Mouse (Mus musculus) embryonic facial prominence, embryonic 13.5 days (tissue): ENCODE measurements at regions not wholly inside any gene's neighbourhood (a gene's known extent, or its start where the extent isn't known, plus 50 kb on each side); places are given as distances from the start of the nearest gene placed in this dataset.

Source experiments
- ATAC-seq: fragments of 200-750 bp; cut with Nextera tagmentation; 2 replicates; pipeline ENCODE4 v1.8.0; 2017; ENCODE audit warnings: low read depth; ENCODE audit not compliant: insufficient number of reproducible peaks, insufficient read depth, low FRiP score, low TSS enrichment
- H3K27ac ChIP-seq: fragments of 300-500 bp; sonication (generic); 2 replicates; pipeline ENCODE4 v1.5.1; 2015; ENCODE audit warnings: moderate library complexity, mild to moderate bottlenecking, inconsistent platforms
- H3K27me3 ChIP-seq: fragments of 300-500 bp; sonication (generic); 2 replicates; pipeline ENCODE4 v1.6.1; 2015; ENCODE audit warnings: mild to moderate bottlenecking, inconsistent platforms
- H3K36me3 ChIP-seq: fragments of 300-500 bp; sonication (generic); 2 replicates; pipeline ENCODE4 v1.6.1; 2015; ENCODE audit warnings: mild to moderate bottlenecking, inconsistent platforms
- H3K4me1 ChIP-seq: fragments of 300-500 bp; sonication (generic); 2 replicates; pipeline ENCODE4 v1.6.1; 2015; ENCODE audit warnings: inconsistent platforms
- H3K4me2 ChIP-seq: fragments of 300-500 bp; sonication (generic); 2 replicates; pipeline ENCODE4 v1.6.1; 2015; ENCODE audit warnings: moderate library complexity, mild to moderate bottlenecking, inconsistent platforms
- H3K4me3 ChIP-seq: fragments of 300-500 bp; sonication (generic); 2 replicates; pipeline ENCODE4 v1.5.1; 2015; ENCODE audit warnings: mild to moderate bottlenecking, inconsistent platforms
- H3K9ac ChIP-seq: fragments of 300-500 bp; sonication (generic); 2 replicates; pipeline ENCODE4 v1.6.1; 2015; ENCODE audit warnings: mild to moderate bottlenecking, inconsistent platforms
- H3K9me3 ChIP-seq: fragments of 300-500 bp; sonication (generic); 2 replicates; pipeline ENCODE4 v1.6.1; 2016; ENCODE audit warnings: inconsistent platforms
- WGBS: fragments of 180-500 bp; shearing (Covaris S2); methylation state at CpG from one replicate; pipeline ENCODE4 v1.1.7; 2015; ENCODE audit warnings: mixed read lengths; 5-methylcytosine and 5-hydroxymethylcytosine counted together

GRCm38 (mm10) chr1:169033517-169033916 is 497.7 kb downstream of the Nuf2 start:
- H3K9me3 ChIP-seq = no peaks in the 10 kb centered on the region
- H3K27me3 ChIP-seq = no peaks in the 10 kb centered on the region
- H3K4me2 ChIP-seq = no peak overlapping the region
- H3K4me3 ChIP-seq = no peak overlapping the region
- 77% methylated on average over 1 of the region's 1 CpGs for WGBS
- ATAC-seq = no peak
- no peak overlapping the region for H3K27ac ChIP-seq
- no peak overlapping the region for H3K9ac ChIP-seq
- H3K4me1 ChIP-seq = no peaks in the 10 kb centered on the region
- H3K36me3 ChIP-seq = no peaks in the 10 kb centered on the region

GRCm38 (mm10) chr1:169031849-169032542 is 499.3 kb downstream of the Nuf2 start:
- Histone ChIP-seq H3K9ac (no peak overlapping the region), H3K4me1 (peaks cover 3% of the 10 kb centered on the region; the same call in 1 of the 2 replicates), H3K36me3 (no peaks in the 10 kb centered on the region), H3K9me3 (no peaks in the 10 kb centered on the region), H3K4me3 (no peak overlapping the region), H3K4me2 (no peak overlapping the region), H3K27me3 (no peaks in the 10 kb centered on the region), H3K27ac (no peak overlapping the region)
- WGBS = 36% methylated on average over 8 of the region's 8 CpGs
- ATAC-seq = no peak

GRCm38 (mm10) chr1:169027706-169028105 is 503.6 kb downstream of the Nuf2 start:
- no peaks in the 10 kb centered on the region for H3K36me3 ChIP-seq
- H3K9ac ChIP-seq = no peak overlapping the region
- H3K4me2 ChIP-seq = no peak overlapping the region
- no peak overlapping the region for H3K27ac ChIP-seq
- no peak for ATAC-seq
- H3K4me3 ChIP-seq = no peak overlapping the region
- no peaks in the 10 kb centered on the region for H3K27me3 ChIP-seq
- peaks cover 3% of the 10 kb centered on the region; the same call in 1 of the 2 replicates for H3K4me1 ChIP-seq
- no peaks in the 10 kb centered on the region for H3K9me3 ChIP-seq
- WGBS = 32% methylated on average over 6 of the region's 6 CpGs

GRCm38 (mm10) chr1:169027241-169027640 is 504.0 kb downstream of the Nuf2 start:
- Histone ChIP-seq H3K36me3 (no peaks in the 10 kb centered on the region), H3K9me3 (no peaks in the 10 kb centered on the region), H3K4me1 (peaks cover 3% of the 10 kb centered on the region; the same call in 1 of the 2 replicates), H3K27me3 (no peaks in the 10 kb centered on the region), H3K4me3 (no peak overlapping the region), H3K9ac (no peak overlapping the region), H3K4me2 (no peak overlapping the region), H3K27ac (no peak overlapping the region)
- ATAC-seq = no peak
- 94% methylated on average over 3 of the region's 3 CpGs for WGBS

GRCm38 (mm10) chr1:169024531-169024930 is 506.7 kb downstream of the Nuf2 start:
- WGBS = 80% methylated on average over 4 of the region's 4 CpGs
- H3K27me3 ChIP-seq = no peaks in the 10 kb centered on the region
- ATAC-seq = no peak

GRCm38 (mm10) chr1:168991506-168992244 is 539.6 kb downstream of the Nuf2 start:
- no peaks in the 10 kb centered on the region for H3K9me3 ChIP-seq
- no peak overlapping the region for H3K27ac ChIP-seq
- no peaks in the 10 kb centered on the region for H3K27me3 ChIP-seq
- H3K4me1 ChIP-seq = no peaks in the 10 kb centered on the region
- no peaks in the 10 kb centered on the region for H3K36me3 ChIP-seq
- 81% methylated on average over 14 of the region's 14 CpGs for WGBS
- H3K4me3 ChIP-seq = no peak overlapping the region
- no peak overlapping the region for H3K4me2 ChIP-seq
- H3K9ac ChIP-seq = no peak overlapping the region
- ATAC-seq = no peak

More at GRCm38 (mm10) chr1:169024531-169024930, 506.7 kb downstream of the Nuf2 start:
- Histone ChIP-seq H3K4me2 (no peak overlapping the region), H3K36me3 (no peaks in the 10 kb centered on the region), H3K9me3 (no peaks in the 10 kb centered on the region), H3K4me3 (no peak overlapping the region), H3K9ac (no peak overlapping the region), H3K27ac (no peak overlapping the region), H3K4me1 (peaks cover 3% of the 10 kb centered on the region; the same call in 1 of the 2 replicates)

GRCm38 (mm10) chr1:168975037-168975698 is 543.1 kb upstream of the Pbx1 start:
- Histone ChIP-seq H3K27ac (no peak overlapping the region), H3K4me2 (no peak overlapping the region), H3K27me3 (no peaks in the 10 kb centered on the region), H3K9ac (no peak overlapping the region), H3K36me3 (no peaks in the 10 kb centered on the region), H3K9me3 (no peaks in the 10 kb centered on the region), H3K4me1 (peaks cover 7% of the 10 kb centered on the region; the same call in 1 of the 2 replicates), H3K4me3 (no peak overlapping the region)
- no peak for ATAC-seq
- 45% methylated on average over 8 of the region's 8 CpGs for WGBS

- Histone ChIP-seq H3K9me3 (no peaks in the 10 kb centered on the region), H3K4me1 (peaks cover 5% of the 10 kb centered on the region), H3K4me2 (no peak overlapping the region), H3K9ac (no peak overlapping the region), H3K36me3 (no peaks in the 10 kb centered on the region), H3K4me3 (no peak overlapping the region), H3K27ac (no peak overlapping the region), H3K27me3 (no peaks in the 10 kb centered on the region)
- ATAC-seq = no peak
- WGBS = 70% methylated on average over 5 of the region's 5 CpGs
Measured at GRCm38 (mm10) chr1:168969402-168969801, 537.3 kb upstream of the Pbx1 start.

GRCm38 (mm10) chr1:168967334-168967733 is 535.3 kb upstream of the Pbx1 start:
- H3K27ac ChIP-seq = no peak overlapping the region

GRCm38 (mm10) chr1:168964467-168964904 is 532.4 kb upstream of the Pbx1 start:
- Histone ChIP-seq H3K4me2 (peak overlapping the region; percentile 31), H3K36me3 (no peaks in the 10 kb centered on the region), H3K9ac (no peak overlapping the region), H3K4me3 (no peak overlapping the region), H3K27me3 (no peaks in the 10 kb centered on the region), H3K9me3 (no peaks in the 10 kb centered on the region), H3K27ac (peak overlapping the region; percentile 58; the same call in 1 of the 2 replicates), H3K4me1 (peaks cover 8% of the 10 kb centered on the region)
- WGBS = 15% methylated on average over 6 of the region's 6 CpGs
- ATAC-seq = no peak

More at GRCm38 (mm10) chr1:168967334-168967733, 535.3 kb upstream of the Pbx1 start:
- no peaks in the 10 kb centered on the region for H3K9me3 ChIP-seq
- H3K36me3 ChIP-seq = no peaks in the 10 kb centered on the region
- H3K4me3 ChIP-seq = no peak overlapping the region
- no peak overlapping the region for H3K4me2 ChIP-seq
- no peak overlapping the region for H3K9ac ChIP-seq
- WGBS = 86% methylated on average over 2 of the region's 2 CpGs
- H3K4me1 ChIP-seq = peaks cover 8% of the 10 kb centered on the region
- ATAC-seq = no peak
- H3K27me3 ChIP-seq = no peaks in the 10 kb centered on the region

- no peak for ATAC-seq
- no peak overlapping the region for H3K4me2 ChIP-seq
- H3K9ac ChIP-seq = no peak overlapping the region
- no peak overlapping the region for H3K27ac ChIP-seq
- H3K9me3 ChIP-seq = 0 out of 2 replicates have a peak, but pooled peaks cover 3% of the 10 kb centered on the region
- no peak overlapping the region for H3K4me3 ChIP-seq
- H3K36me3 ChIP-seq = no peaks in the 10 kb centered on the region
- H3K4me1 ChIP-seq = no peaks in the 10 kb centered on the region
- no peaks in the 10 kb centered on the region for H3K27me3 ChIP-seq
Measured at GRCm38 (mm10) chr1:168950947-168951346, 518.9 kb upstream of the Pbx1 start.
